Mouse (Mus musculus) CD8-positive naive resting alpha-beta T cell, adult 2 months (primary cell): ENCODE measurements around the gene Lmntd1.

Experiments used
- DNase-seq, 2 experiments: peaks; one replicate each; pipeline ENCODE4 v3.0.0; 2022; ENCODE audit warnings: low read depth in 2 of 2, low spot score in 2 of 2

Lmntd1 gene

GRCm38 (mm10) chr6:145565663-145566062 lies 48.5 kb downstream of the Lmntd1 start:
- no peak for DNase-seq

GRCm38 (mm10) chr6:145564671-145565070 lies 49.4 kb downstream of the Lmntd1 start:
- no peak for DNase-seq

GRCm38 (mm10) chr6:145557059-145557992 lies 56.8 kb downstream of the Lmntd1 start:
- no peak for DNase-seq

- no peak for DNase-seq
Measured at GRCm38 (mm10) chr6:145553226-145553625, 60.9 kb downstream of the Lmntd1 start.

GRCm38 (mm10) chr6:145552817-145553216 lies 61.3 kb downstream of the Lmntd1 start:
- DNase-seq = no peak

- DNase-seq = no peak
Measured at GRCm38 (mm10) chr6:145550993-145551392, 63.1 kb downstream of the Lmntd1 start.

GRCm38 (mm10) chr6:145545927-145546641 lies 68.0 kb downstream of the Lmntd1 start:
- DNase-seq = no peak

GRCm38 (mm10) chr6:145544838-145545237 lies 69.3 kb downstream of the Lmntd1 start:
- DNase-seq = no peak

GRCm38 (mm10) chr6:145544304-145544703 lies 69.8 kb downstream of the Lmntd1 start:
- DNase-seq = no peak

- no peak for DNase-seq
Measured at GRCm38 (mm10) chr6:145539568-145539859, 74.6 kb downstream of the Lmntd1 start.

- DNase-seq = no peak
Measured at GRCm38 (mm10) chr6:145538787-145539567, 75.1 kb downstream of the Lmntd1 start.

GRCm38 (mm10) chr6:145530464-145530863 lies 83.7 kb downstream of the Lmntd1 start:
- DNase-seq = no peak

- DNase-seq = no peak
Measured at GRCm38 (mm10) chr6:145523337-145523736, 90.8 kb downstream of the Lmntd1 start.

- no peak for DNase-seq
Measured at GRCm38 (mm10) chr6:145522617-145523016, 91.5 kb downstream of the Lmntd1 start.

- DNase-seq = no peak
Measured at GRCm38 (mm10) chr6:145517002-145517401, 97.1 kb downstream of the Lmntd1 start.

GRCm38 (mm10) chr6:145515859-145516581 lies 98.1 kb downstream of the Lmntd1 start:
- no peak for DNase-seq

- no peak for DNase-seq
Measured at GRCm38 (mm10) chr6:145511265-145511664, 102.9 kb downstream of the Lmntd1 start.

- DNase-seq = no peak
Measured at GRCm38 (mm10) chr6:145508828-145509227, 105.3 kb downstream of the Lmntd1 start.

- no peak for DNase-seq
Measured at GRCm38 (mm10) chr6:145501751-145502150, 112.4 kb downstream of the Lmntd1 start.

- no peak for DNase-seq
Measured at GRCm38 (mm10) chr6:145499574-145500546, 114.3 kb downstream of the Lmntd1 start.
